Mouse (Mus musculus) adrenal gland, postnatal 10 days (tissue): ENCODE measurements around the gene Olfr665. TPM values are rescaled to one million over a fixed set of nuclear protein-coding genes. Genes with fewer than 3 reads are reported as not detected.
A peak's percentile ranks its signal among the peaks of the same experiment; 100 is the strongest.
"Not testable (repeated sequence)": the region's sequence is repeated elsewhere in the genome, so short reads cannot be mapped to it uniquely, and the experiment has no call there.

ENCODE experiments used
- DNase-seq: peaks from one replicate; pipeline ENCODE4 v3.0.0; 2021; ENCODE audit warnings: mixed read lengths
- long read RNA-seq, 2 experiments: library from polyadenylated mRNA; stranded (forward); transcript quantifications; one replicate each; pipeline ENCODE4 v2.0.0; 2021
- total RNA-seq, 2 experiments: library from RNA; stranded (reverse); gene quantifications; 2 replicates each; pipeline ENCODE4 v1.2.3; 2021

The Olfr665 gene
- total RNA-seq = not detected
- long read RNA-seq, experiment 1 = 0 reads
- long read RNA-seq, experiment 2 = 0 reads

GRCm38 (mm10) chr7:104877731-104878130 is at the start of gene Olfr665:
TSS of gene Olfr665 (plus strand) at chr7:104878031.
- no peak for DNase-seq

- DNase-seq = no peak
These were observed 35.3 kb upstream of the Olfr665 start, which contains the start of gene Usp17lb for GRCm38 (mm10) chr7:104842503-104842902. TSS of gene Usp17lb (minus strand) at chr7:104842603.

DNA sequence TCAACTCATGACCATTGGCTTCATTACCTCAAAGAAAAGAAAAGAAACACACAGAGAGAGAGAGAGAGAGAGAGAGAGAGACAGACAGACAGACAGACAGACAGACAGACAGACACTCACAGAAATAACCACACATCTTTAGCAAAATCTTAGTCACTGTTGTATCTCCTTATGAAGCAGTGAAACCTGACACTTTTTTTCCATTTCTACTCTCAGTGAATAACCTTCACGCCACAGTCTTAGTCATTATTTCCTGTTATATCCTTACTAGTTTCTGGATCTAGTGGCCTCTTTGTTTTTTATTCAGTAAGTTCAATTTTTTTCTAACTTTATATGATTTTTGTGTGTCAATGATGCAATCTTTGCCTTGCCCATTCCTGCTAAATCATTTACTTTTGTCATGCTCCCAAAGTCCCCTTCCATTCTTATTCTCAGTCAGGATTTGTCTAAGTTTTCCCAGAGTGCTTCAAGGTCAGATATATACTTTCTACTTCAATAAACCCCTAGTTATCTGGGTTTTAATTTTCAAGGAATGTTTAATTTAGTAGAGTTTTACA is 34.0 kb upstream of the Olfr665 start:
- no peak for DNase-seq

DNA sequence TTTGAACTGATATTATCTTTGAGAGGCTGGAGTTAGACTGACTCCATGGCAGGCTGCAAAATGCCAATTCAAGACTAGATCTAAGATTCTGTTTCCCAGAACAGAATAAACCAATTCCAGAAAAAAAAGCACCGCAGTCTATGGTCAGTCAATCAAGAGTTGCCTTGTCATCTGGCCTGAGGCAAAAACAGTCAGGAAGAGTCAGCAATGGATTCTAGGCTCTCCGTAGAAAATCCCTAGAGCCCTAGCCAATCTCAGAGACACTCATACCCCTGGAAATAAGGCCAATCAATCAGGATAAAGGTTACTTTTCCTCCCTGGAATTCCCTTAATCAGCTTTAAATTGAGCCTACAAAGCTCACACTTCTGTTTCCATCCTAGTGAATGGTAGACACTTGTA is 26.3 kb upstream of the Olfr665 start:
- DNase-seq = not testable (repeated sequence)

DNA sequence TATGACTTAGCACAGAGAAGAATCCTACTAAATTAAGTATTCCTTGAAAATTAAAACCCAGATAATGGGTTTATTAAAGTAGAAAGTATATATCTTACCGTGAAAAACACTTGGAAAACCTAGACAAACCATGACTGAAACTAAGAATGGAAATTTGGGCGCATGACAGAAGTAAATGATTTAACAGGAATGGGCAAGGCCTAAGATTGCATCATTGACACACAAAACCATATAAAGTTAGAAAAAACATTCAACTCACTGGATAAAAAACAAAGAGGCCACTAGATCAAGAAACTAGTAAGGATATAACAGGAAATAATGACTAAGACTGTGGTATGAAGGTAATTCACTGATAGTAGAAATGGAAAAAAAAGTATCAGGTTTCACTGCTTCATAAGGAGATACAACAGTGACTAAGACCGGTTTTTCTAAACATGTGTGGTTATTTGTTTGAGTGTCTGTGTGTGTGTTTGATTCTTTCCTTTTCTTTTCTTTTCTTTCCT is 22.5 kb upstream of the Olfr665 start:
- DNase-seq = no peak

DNA sequence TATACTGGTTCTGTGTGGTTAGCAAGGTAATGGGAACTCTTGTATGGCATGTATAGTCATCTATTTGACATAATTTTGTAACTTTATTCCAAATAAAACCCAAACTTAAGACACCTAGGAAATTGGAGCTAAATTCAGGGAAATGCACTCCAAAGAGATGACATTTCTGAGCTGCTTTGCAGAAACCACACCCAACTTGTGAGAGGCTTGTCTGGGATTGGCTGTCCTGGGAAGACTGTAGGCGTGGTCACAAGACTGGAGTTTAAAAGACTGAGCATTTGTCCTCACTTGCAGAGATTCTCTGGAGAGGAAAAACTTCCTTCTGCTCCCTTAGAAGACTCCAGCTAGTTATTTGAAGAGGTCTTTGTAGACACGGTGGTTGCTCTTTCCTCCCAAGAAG is 21.1 kb upstream of the Olfr665 start, which contains the start of gene Usp17la:
Gene Usp17la (plus strand): TSS at position 301 of the 400 bp plus-strand sequence.
- not testable (repeated sequence) for DNase-seq

DNA sequence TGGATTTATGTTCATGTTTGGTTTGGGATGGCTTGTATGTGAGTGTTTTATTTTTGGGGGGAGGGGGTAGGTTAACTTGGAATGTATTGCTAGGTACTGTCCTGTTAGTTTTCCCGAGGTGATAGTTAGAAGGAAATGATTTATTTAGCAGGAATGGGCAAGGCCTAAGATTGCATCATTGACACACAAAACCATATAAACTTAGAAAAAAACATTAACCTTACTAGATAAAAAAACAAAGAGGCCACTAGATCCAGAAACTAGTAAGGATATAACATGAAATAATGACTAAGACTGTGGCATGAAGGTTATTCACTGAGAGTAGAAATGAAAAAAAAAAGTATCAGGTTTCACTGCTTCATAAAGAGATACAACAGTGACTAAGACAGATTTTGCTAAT is 20.1 kb upstream of the Olfr665 start:
- no peak for DNase-seq

- peak; percentile 1 for DNase-seq
These were observed 16.4 kb upstream of the Olfr665 start for GRCm38 (mm10) chr7:104861381-104861780.

DNA sequence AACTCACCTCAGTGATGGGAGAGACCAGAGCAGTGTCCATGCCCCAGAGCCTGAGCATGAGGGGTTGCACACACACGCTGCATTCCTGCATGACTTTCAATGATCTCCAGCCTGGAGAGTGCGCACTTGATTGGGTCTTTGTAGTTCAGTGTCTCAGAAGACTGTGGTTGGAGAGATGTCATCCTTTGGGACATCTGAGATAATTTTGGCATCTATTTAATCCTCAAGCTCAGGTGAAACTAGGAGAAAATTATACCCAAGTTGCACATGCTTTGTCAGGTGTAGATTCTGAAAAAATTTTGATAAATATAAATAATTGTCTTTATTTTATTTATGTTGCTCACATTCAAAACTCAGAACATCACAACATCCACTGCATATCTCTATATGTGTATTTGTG is 18.0 kb downstream of the Olfr665 start, which contains the start of gene Olfr666:
Gene Olfr666 (minus strand): TSS at position 101 of the 400 bp plus-strand sequence.
- no peak for DNase-seq

DNA sequence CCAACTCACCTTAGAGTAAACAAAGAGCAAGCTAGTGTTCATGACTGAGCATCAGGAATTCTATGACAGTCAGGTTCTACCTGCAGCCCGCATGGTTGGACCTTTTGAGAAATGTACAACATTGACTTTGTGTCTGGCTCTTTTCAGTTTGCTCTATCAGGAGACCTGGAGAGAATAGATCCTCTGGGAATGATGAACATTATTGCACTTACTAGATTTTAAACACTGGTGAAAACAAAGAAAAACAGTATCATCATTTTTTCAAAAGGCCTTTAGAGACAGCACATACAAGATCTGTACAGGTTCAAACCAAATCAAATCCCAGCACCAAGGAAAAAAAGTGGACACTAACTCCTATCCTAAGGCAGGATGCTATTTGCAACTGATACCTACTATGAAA is 43.6 kb downstream of the Olfr665 start, which contains the start of gene Olfr667:
Gene Olfr667 (minus strand): TSS at position 101 of the 400 bp plus-strand sequence.
- no peak for DNase-seq

DNA sequence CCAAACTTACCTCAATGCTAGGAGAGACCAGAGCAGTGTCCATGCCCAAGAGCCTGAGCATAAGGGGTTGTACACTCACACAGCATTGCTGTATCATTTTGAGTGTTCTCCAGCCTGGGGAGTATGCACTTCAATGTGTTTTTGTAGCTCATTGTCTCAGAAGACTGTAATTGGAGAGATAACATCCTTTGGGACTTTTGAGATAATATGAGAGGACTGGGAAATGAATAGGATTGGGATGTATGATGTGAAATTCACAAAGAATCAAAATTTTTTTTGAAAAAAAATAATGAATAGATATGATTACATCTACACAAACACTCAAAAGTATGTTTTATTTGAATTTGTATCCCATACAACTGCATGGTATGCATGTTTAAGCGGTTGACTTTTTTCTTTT is 50.1 kb downstream of the Olfr665 start, which contains the start of gene Olfr668:
Gene Olfr668 (minus strand): TSS at position 101 of the 400 bp plus-strand sequence.
- no peak for DNase-seq

Other genes with a start within 250 kb of the Olfr665 start
- not detected for gene Olfr658, start 230.7 kb upstream of the Olfr665 start, total RNA-seq
- gene Olfr659, start 211.3 kb upstream of the Olfr665 start, total RNA-seq = not detected
- not detected for gene Olfr661, start 191.5 kb upstream of the Olfr665 start, total RNA-seq
- not detected for gene Usp17le, start 100.6 kb upstream of the Olfr665 start, total RNA-seq
- gene Usp17lb, start 35.4 kb upstream of the Olfr665 start, total RNA-seq = not detected
- not detected for gene Usp17la, start 21.0 kb upstream of the Olfr665 start, total RNA-seq
- not detected for gene Olfr666, start 17.9 kb downstream of the Olfr665 start, total RNA-seq
- gene Olfr667, start 43.5 kb downstream of the Olfr665 start, total RNA-seq = not detected
- not detected for gene Olfr668, start 50.0 kb downstream of the Olfr665 start, total RNA-seq
- not detected for gene Olfr669, start 56.2 kb downstream of the Olfr665 start, total RNA-seq
- gene Olfr670, start 84.6 kb downstream of the Olfr665 start, total RNA-seq = not detected
- not detected for gene Olfr671, start 101.1 kb downstream of the Olfr665 start, total RNA-seq
- gene Olfr672, start 124.0 kb downstream of the Olfr665 start, total RNA-seq = not detected
- gene Olfr675, start 150.4 kb downstream of the Olfr665 start, total RNA-seq = not detected
- gene Olfr676, start 154.7 kb downstream of the Olfr665 start, total RNA-seq = not detected
- not detected for gene Olfr677, start 173.3 kb downstream of the Olfr665 start, total RNA-seq
- gene Olfr678, start 186.4 kb downstream of the Olfr665 start, total RNA-seq = not detected
- not detected for gene Olfr679, start 203.2 kb downstream of the Olfr665 start, total RNA-seq
- gene Olfr680-ps1, start 214.8 kb downstream of the Olfr665 start, total RNA-seq = not detected
- not detected for gene Olfr681, start 238.8 kb downstream of the Olfr665 start, total RNA-seq